Mouse (Mus musculus): Measurements from ENCODE around the gene Ift88. TPM values are rescaled to one million over a fixed set of nuclear protein-coding genes. Genes with fewer than 3 reads are reported as not detected.

The Ift88 gene
- polyA plus RNA-seq, 1 experiment from 2014 or later = 16.9 TPM

Other genes with a start within 250 kb of the Ift88 start
- gene Cryl1, start 25.5 kb upstream of the Ift88 start, polyA plus RNA-seq (2014; fragmentation: Nextera tagmentation; extraction: Ambion mirVana) = 12.0 and 13.0 TPM in 2 replicates
- gene Il17d, start 100.7 kb downstream of the Ift88 start, polyA plus RNA-seq (2014; fragmentation: Nextera tagmentation; extraction: Ambion mirVana) = 0.60 and 1.6 TPM in 2 replicates
- gene Eef1akmt1, start 147.6 kb downstream of the Ift88 start, polyA plus RNA-seq (2014; fragmentation: Nextera tagmentation; extraction: Ambion mirVana) = 102 and 104 TPM in 2 replicates
- 37.0 and 38.0 TPM in 2 replicates for gene Xpo4, start 241.4 kb downstream of the Ift88 start, polyA plus RNA-seq (2014; fragmentation: Nextera tagmentation; extraction: Ambion mirVana)